Mouse (Mus musculus): ENCODE measurements around the gene Zfp575. TPM values are rescaled to one million over a fixed set of nuclear protein-coding genes. Genes with fewer than 3 reads are reported as not detected.

Zfp575 gene
- polyA plus RNA-seq (2014; fragmentation: Illumina TruSeq; extraction: RNeasy Lipid Tissue Mini Kit (QIAGEN cat#74804); ENCODE audit: low read depth, low replicate concordance), result not detected

DNA sequence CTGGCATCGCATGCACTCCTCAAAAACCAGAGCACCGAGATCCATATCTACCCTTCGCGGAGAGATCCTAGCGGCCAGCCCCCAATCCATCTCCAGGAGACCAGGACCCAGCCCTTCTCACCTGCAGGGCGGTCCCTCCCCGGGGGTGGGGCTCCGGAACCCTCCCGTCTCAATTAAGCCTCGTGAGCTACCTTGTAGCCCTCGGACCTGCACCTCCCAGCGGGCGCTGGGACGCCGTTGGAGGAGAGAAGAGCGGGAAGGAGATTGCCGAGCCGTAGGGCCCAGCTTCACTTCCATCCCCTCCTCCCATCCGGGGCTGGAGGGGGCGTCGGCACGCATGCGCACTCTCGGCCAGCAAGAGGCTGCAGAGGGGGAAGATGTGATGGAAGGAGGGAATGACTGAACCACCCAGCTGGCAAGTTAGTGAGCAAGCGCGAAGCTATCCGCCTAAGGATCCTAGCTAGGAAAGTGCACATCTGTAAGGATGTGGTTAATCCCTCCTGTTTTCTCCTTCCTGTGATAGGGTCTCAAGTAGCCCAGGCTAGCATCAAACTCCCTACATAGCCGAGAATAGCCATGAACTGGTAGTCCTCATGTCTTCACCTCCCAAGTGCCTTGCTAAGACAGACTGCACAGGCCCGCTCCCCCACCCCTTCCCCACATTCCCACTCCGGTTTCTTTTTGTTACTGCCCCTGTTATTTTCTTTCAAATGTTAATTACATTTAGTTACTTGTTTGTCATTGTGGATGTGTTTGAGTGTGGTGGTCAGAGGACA is at the start of gene Zfp575, which contains the start of gene Ethe1:
TSS of gene Zfp575 (minus strand) at position 312 of the 776 bp plus-strand sequence.
TSS of gene Ethe1 (plus strand) at position 214 of the 776 bp plus-strand sequence.

DNA sequence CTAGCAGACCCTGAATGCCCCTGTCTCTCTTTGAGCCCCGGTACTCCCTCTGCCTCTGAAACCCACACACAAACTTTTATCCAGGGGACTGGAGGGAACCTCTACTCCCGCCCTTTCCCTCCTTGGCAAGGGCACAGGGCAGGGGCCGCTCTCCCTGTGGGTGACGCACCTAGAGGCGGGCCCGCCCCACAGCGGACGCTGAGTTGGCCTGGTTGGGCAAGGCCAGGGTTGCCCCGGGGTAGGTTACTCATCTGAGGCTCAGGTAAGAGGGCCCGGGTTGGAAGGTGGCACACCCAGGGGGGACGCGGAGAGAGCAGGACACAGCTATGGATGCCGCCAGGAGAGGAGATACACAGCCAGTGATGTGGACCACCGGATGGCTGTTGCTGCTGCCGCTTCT is 48.8 kb upstream of the Zfp575 start, which contains the start of gene Lypd3:
TSS of gene Lypd3 (plus strand) at position 287 of the 400 bp plus-strand sequence.

DNA sequence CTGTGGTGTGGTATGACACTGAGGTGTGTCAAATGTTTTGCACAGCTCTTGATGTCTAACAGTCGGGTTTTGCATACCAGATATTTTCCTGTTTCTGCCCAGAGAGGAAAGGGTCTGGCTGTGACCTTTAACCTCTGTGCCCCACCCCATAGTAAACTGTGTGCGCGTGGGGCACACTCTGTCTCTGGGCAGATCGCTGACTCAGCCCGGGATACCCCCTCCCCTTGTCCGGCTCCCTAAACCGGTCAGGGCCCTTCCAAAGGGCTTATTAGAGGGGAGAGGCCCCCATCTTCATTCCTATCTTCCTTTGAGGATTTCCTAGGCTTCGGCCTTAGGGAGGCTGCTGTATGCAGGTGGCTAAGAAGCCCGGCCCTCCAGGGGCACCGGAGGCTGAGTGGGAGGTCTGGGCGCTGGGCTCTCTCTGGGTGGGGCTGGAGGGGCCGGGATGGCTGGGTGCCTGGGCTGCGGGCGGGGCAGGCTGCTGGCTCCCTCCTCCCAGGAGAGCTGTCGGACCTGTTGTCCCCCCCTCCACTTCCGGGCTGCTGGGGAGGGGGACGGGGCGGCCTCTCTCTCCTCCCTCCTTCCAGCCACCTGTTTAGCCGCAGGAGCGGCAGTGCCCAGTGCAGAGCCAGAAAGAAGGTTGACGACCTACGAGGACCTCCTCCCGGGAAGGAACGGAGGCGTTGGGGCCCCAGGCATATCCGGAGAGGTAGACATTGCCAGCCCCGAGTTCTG is 22.9 kb upstream of the Zfp575 start, which contains the start of gene Phldb3:
TSS of gene Phldb3 (plus strand) at position 620 of the 735 bp plus-strand sequence.

DNA sequence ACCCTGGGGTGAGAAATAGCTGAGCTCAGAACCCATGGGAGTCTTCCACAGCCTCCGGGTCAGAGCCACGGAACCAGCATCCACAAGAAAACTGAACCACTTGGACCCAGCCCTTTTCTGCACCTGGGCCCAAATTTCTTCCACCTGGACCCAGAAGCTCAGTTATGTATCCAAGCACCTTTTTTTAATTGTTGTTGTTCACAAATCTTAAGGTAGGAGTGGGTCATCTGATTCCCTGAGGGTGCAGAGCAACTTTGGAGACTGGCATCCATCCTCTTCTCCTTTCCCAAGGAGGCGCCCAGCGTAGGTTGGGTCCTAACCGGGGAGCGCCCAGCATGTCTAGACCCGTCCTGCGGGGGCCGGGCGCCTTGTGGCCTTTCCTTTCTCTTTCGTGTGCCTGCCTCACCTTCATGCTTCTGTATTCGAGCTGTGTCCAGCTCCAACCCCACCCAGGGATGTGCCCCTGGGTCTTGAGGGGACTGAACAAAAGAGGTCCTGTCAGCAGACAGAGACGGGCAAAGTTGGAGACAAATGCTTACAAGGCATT is 41.3 kb downstream of the Zfp575 start, which contains the start of the genes Pinlyp and Xrcc1:
TSS of gene Pinlyp (minus strand) at position 51 of the 547 bp plus-strand sequence.
TSS of gene Xrcc1 (plus strand) at position 222 of the 547 bp plus-strand sequence.

Other genes starting within 250 kb of the Zfp575 start
- not detected for gene Lypd5, start 238.4 kb downstream of the Zfp575 start, polyA plus RNA-seq (2014; fragmentation: Illumina TruSeq; extraction: RNeasy Lipid Tissue Mini Kit (QIAGEN cat#74804); ENCODE audit: low read depth, low replicate concordance)
- gene Kcnn4, start 217.4 kb downstream of the Zfp575 start, polyA plus RNA-seq (2014; fragmentation: Illumina TruSeq; extraction: RNeasy Lipid Tissue Mini Kit (QIAGEN cat#74804); ENCODE audit: low read depth, low replicate concordance), result not detected
- not detected for gene Smg9, start 188.0 kb downstream of the Zfp575 start, polyA plus RNA-seq (2014; fragmentation: Illumina TruSeq; extraction: RNeasy Lipid Tissue Mini Kit (QIAGEN cat#74804); ENCODE audit: low read depth, low replicate concordance)
- gene Irgc1, start 135.3 kb downstream of the Zfp575 start, polyA plus RNA-seq (2014; fragmentation: Illumina TruSeq; extraction: RNeasy Lipid Tissue Mini Kit (QIAGEN cat#74804); ENCODE audit: low read depth, low replicate concordance), result not detected
- gene Plaur, start 125.2 kb downstream of the Zfp575 start, polyA plus RNA-seq (2014; fragmentation: Illumina TruSeq; extraction: RNeasy Lipid Tissue Mini Kit (QIAGEN cat#74804); ENCODE audit: low read depth, low replicate concordance), result 1.0 TPM
- gene Cadm4, start 105.6 kb downstream of the Zfp575 start, polyA plus RNA-seq (2014; fragmentation: Illumina TruSeq; extraction: RNeasy Lipid Tissue Mini Kit (QIAGEN cat#74804); ENCODE audit: low read depth, low replicate concordance), result 0.97 TPM
- not detected for gene Zfp428, start 80.6 kb downstream of the Zfp575 start, polyA plus RNA-seq (2014; fragmentation: Illumina TruSeq; extraction: RNeasy Lipid Tissue Mini Kit (QIAGEN cat#74804); ENCODE audit: low read depth, low replicate concordance)
- gene AC161166.1, start 75.2 kb downstream of the Zfp575 start, polyA plus RNA-seq (2014; fragmentation: Illumina TruSeq; extraction: RNeasy Lipid Tissue Mini Kit (QIAGEN cat#74804); ENCODE audit: low read depth, low replicate concordance), result not detected
- gene Irgq, start 57.0 kb downstream of the Zfp575 start, polyA plus RNA-seq (2014; fragmentation: Illumina TruSeq; extraction: RNeasy Lipid Tissue Mini Kit (QIAGEN cat#74804); ENCODE audit: low read depth, low replicate concordance), result 6.2 TPM
- gene Pinlyp, start 41.5 kb downstream of the Zfp575 start, polyA plus RNA-seq (2014; fragmentation: Illumina TruSeq; extraction: RNeasy Lipid Tissue Mini Kit (QIAGEN cat#74804); ENCODE audit: low read depth, low replicate concordance), result not detected
- 0.57 TPM for gene Xrcc1, start 41.4 kb downstream of the Zfp575 start, polyA plus RNA-seq (2014; fragmentation: Illumina TruSeq; extraction: RNeasy Lipid Tissue Mini Kit (QIAGEN cat#74804); ENCODE audit: low read depth, low replicate concordance)
- gene Ethe1, start 98 bp downstream of the Zfp575 start, polyA plus RNA-seq (2014; fragmentation: Illumina TruSeq; extraction: RNeasy Lipid Tissue Mini Kit (QIAGEN cat#74804); ENCODE audit: low read depth, low replicate concordance), result 4.1 TPM
- gene Phldb3, start 23.1 kb upstream of the Zfp575 start, polyA plus RNA-seq (2014; fragmentation: Illumina TruSeq; extraction: RNeasy Lipid Tissue Mini Kit (QIAGEN cat#74804); ENCODE audit: low read depth, low replicate concordance), result not detected
- not detected for gene Lypd3, start 48.9 kb upstream of the Zfp575 start, polyA plus RNA-seq (2014; fragmentation: Illumina TruSeq; extraction: RNeasy Lipid Tissue Mini Kit (QIAGEN cat#74804); ENCODE audit: low read depth, low replicate concordance)
- not detected for gene Tex101, start 89.0 kb upstream of the Zfp575 start, polyA plus RNA-seq (2014; fragmentation: Illumina TruSeq; extraction: RNeasy Lipid Tissue Mini Kit (QIAGEN cat#74804); ENCODE audit: low read depth, low replicate concordance)
- gene BC049730, start 121.6 kb upstream of the Zfp575 start, polyA plus RNA-seq (2014; fragmentation: Illumina TruSeq; extraction: RNeasy Lipid Tissue Mini Kit (QIAGEN cat#74804); ENCODE audit: low read depth, low replicate concordance), result not detected
- gene Gm4763, start 139.3 kb upstream of the Zfp575 start, polyA plus RNA-seq (2014; fragmentation: Illumina TruSeq; extraction: RNeasy Lipid Tissue Mini Kit (QIAGEN cat#74804); ENCODE audit: low read depth, low replicate concordance), result not detected
- not detected for gene Cd177, start 172.7 kb upstream of the Zfp575 start, polyA plus RNA-seq (2014; fragmentation: Illumina TruSeq; extraction: RNeasy Lipid Tissue Mini Kit (QIAGEN cat#74804); ENCODE audit: low read depth, low replicate concordance)
- gene Ceacam10, start 189.6 kb upstream of the Zfp575 start, polyA plus RNA-seq (2014; fragmentation: Illumina TruSeq; extraction: RNeasy Lipid Tissue Mini Kit (QIAGEN cat#74804); ENCODE audit: low read depth, low replicate concordance), result not detected

Data from kidney, adult 10 weeks (tissue).